Mouse (Mus musculus) liver, embryonic 14.5 days (tissue): ENCODE results near the gene Il34. TPM values are rescaled to one million over a fixed set of nuclear protein-coding genes. Genes with fewer than 3 reads are reported as not detected.

ENCODE experiments used
- ATAC-seq: fragments of 200-750 bp; cut with Nextera tagmentation; 2 replicates; pipeline ENCODE4 v1.8.0; 2017; ENCODE audit warnings: moderate number of reproducible peaks, mild to moderate bottlenecking, moderate library complexity; ENCODE audit not compliant: insufficient read depth
- DNase-seq, 3 experiments: peaks; one replicate each; pipeline ENCODE4 v3.0.0-alpha.2; 2012 to 2013; ENCODE audit warnings: low read depth in 3 of 3, low spot score in 3 of 3
- H3K27ac ChIP-seq: fragments of 300-500 bp; sonication (generic); 2 replicates; pipeline ENCODE4 v1.5.1; 2014; ENCODE audit warnings: moderate library complexity, mild to moderate bottlenecking, control low read depth, inconsistent platforms
- H3K27me3 ChIP-seq: fragments of 300-500 bp; sonication (generic); 2 replicates; pipeline ENCODE4 v1.6.1; 2014; ENCODE audit warnings: mild to moderate bottlenecking, low read length, moderate library complexity; ENCODE audit not compliant: control insufficient read depth, insufficient read depth
- H3K36me3 ChIP-seq: fragments of 300-500 bp; sonication (generic); replicated peaks from 2 replicates; pipeline ENCODE4 v1.6.1; 2014; ENCODE audit warnings: low read depth; ENCODE audit not compliant: control insufficient read depth, insufficient read depth
- H3K4me1 ChIP-seq, 2 experiments: fragments of 200-500 bp in 1 of 2; fragments of 300-500 bp in 1 of 2; sonication (generic) in 1 of 2; replicated peaks; 2 replicates each; pipeline ENCODE4 v1.6.1; 2012 to 2014; ENCODE audit warnings: antibody characterized with exemption in 1 of 2, inconsistent platforms in 1 of 2, low read length in 1 of 2; ENCODE audit not compliant: control insufficient read depth in 2 of 2, insufficient read depth in 2 of 2
- H3K4me2 ChIP-seq: fragments of 300-500 bp; sonication (generic); 2 replicates; pipeline ENCODE4 v1.6.1; 2014; ENCODE audit warnings: low read depth, mild to moderate bottlenecking, control low read depth, moderate library complexity
- H3K4me3 ChIP-seq, 2 experiments: fragments of 200-500 bp in 1 of 2; fragments of 300-500 bp in 1 of 2; sonication (generic) in 1 of 2; 2 replicates each; pipeline ENCODE4 v1.5.1; 2012 to 2014; ENCODE audit warnings: low read depth in 2 of 2, low read length in 2 of 2, mild to moderate bottlenecking in 2 of 2, control low read depth in 1 of 2, inconsistent platforms in 1 of 2, moderate library complexity in 1 of 2; ENCODE audit not compliant: insufficient read depth in 1 of 2
- H3K9ac ChIP-seq: fragments of 300-500 bp; sonication (generic); replicated peaks from 2 replicates; pipeline ENCODE4 v1.6.1; 2014; ENCODE audit warnings: mild to moderate bottlenecking, control low read depth, moderate library complexity
- H3K9me3 ChIP-seq: fragments of 300-500 bp; sonication (generic); 2 replicates; pipeline ENCODE4 v1.6.1; 2016; ENCODE audit warnings: low read length, mixed read lengths; ENCODE audit not compliant: control insufficient read depth
- CTCF ChIP-seq: IDR thresholded peaks from 2 replicates; pipeline ENCODE4 v1.5.1; 2016; ENCODE audit warnings: antibody characterized with exemption, low read depth, control low read depth
- EP300 ChIP-seq: IDR thresholded peaks from 2 replicates; pipeline ENCODE4 v1.6.1; 2016; ENCODE audit warnings: antibody characterized with exemption, low read depth
- WGBS: fragments of 180-500 bp; shearing (Covaris S2); extraction: QIAGEN DNeasy Blood & Tissue Kit; methylation state at CpG from one replicate; pipeline ENCODE4 v1.1.7; 2014; ENCODE audit not compliant: insufficient replicate concordance; 5-methylcytosine and 5-hydroxymethylcytosine counted together
- polyA plus RNA-seq, 2 experiments: library from polyadenylated mRNA; depleted of rRNA in 1 of 2; stranded (reverse) in 1 of 2; unstranded in 1 of 2; fragments of >200 nt; fragmentation: Nextera tagmentation in 1 of 2; extraction: Ambion mirVana in 1 of 2; gene quantifications; 2 replicates each; pipeline versions ENCODE4 v1.2.1 to v1.2.3; 2012 to 2014

Gene Il34
- polyA plus RNA-seq, 2 experiments, result not detected

DNA sequence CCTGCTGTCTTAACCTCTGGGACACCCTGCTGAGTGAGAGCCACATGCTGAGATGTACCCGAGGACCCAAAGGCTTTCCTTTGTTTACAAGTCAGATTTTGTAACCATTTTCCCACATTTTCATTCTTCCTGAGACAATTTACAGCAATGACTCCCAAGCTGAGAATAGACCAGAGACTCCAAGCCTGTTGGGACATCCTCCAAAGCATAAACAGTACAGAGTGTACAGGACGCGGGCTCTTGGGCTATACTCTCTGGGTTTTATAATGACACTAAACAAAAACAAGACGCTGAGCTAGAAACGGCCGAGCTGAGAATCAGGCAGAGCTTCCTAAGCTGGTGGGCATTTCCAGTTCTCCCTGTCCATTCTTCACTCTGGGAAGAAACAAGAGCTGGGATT, 31.0 kb downstream of the Il34 start:
- no peak for TF ChIP-seq CTCF
- TF ChIP-seq EP300, result no peak
- no peaks in the 10 kb centered on the region for H3K27me3 ChIP-seq
- no peak overlapping the region for H3K4me3 ChIP-seq
- H3K27ac ChIP-seq, result no peak overlapping the region
- H3K9me3 ChIP-seq, result no peaks in the 10 kb centered on the region
- DNase-seq (no peak), ATAC-seq (no peak)
- WGBS, result 70% methylated on average over 6 of the region's 6 CpGs
- H3K36me3 ChIP-seq, result no peaks in the 10 kb centered on the region
- no peaks in the 10 kb centered on the region for H3K4me1 ChIP-seq
- no peak overlapping the region for H3K4me2 ChIP-seq
- H3K9ac ChIP-seq, result no peak overlapping the region

DNA sequence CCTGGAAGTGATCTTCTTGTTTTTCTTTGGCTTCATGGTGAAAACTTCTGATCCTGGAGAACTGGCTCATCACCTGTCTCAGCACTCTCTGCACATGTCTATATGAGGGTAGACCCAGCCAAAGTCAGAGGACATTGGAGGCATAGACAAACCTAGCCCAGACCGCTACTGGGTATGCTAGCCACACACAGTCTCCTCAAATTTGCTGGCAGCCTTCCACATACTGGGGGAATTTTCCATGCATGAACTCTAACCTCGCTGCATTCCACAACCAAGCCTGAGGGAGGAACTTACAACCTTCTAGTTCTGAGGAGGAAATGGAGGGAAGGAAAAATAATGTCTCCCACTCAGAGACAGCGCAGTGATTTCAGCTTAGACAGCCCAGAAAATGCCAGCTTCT, 31.7 kb downstream of the Il34 start:
- no peak overlapping the region for H3K9ac ChIP-seq
- no peaks in the 10 kb centered on the region for H3K36me3 ChIP-seq
- no peaks in the 10 kb centered on the region for H3K9me3 ChIP-seq
- 55% methylated on average over 3 of the region's 3 CpGs for WGBS
- TF ChIP-seq EP300, result no peak
- no peak for TF ChIP-seq CTCF
- H3K4me1 ChIP-seq, result no peaks in the 10 kb centered on the region
- H3K27me3 ChIP-seq, result no peaks in the 10 kb centered on the region
- no peak overlapping the region for H3K27ac ChIP-seq
- no peak overlapping the region for H3K4me2 ChIP-seq
- no peak for DNase-seq
- no peak for ATAC-seq
- no peak overlapping the region for H3K4me3 ChIP-seq

DNA sequence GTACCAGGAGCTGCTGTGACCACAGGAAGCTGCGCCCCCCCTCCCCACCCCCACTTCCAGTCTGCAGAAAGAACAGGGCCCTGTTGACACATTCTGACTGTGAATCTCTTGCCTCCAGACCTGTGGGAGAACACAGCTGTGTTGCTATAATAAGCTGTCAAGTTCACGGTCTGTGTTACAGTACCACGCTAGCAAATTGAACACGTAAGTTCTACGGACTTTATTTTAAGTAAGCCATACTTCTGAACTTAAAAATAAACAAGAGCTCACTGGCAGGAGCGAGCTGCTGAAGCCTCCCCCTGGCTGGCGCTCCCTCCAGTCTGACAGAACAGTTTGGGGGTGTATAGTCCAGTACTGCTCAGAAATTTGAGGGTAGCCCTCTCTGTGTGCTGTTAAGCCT, 33.3 kb downstream of the Il34 start:
- Histone ChIP-seq H3K9ac (no peak overlapping the region), H3K4me2 (no peak overlapping the region), H3K27ac (no peak overlapping the region), H3K27me3 (no peaks in the 10 kb centered on the region), H3K36me3 (no peaks in the 10 kb centered on the region), H3K4me3 (no peak overlapping the region), H3K9me3 (no peaks in the 10 kb centered on the region), H3K4me1 (no peaks in the 10 kb centered on the region)
- no peak for DNase-seq
- TF ChIP-seq EP300, result no peak
- TF ChIP-seq CTCF, result no peak
- WGBS, result 44% methylated on average over 7 of the region's 7 CpGs
- ATAC-seq, result no peak

DNA sequence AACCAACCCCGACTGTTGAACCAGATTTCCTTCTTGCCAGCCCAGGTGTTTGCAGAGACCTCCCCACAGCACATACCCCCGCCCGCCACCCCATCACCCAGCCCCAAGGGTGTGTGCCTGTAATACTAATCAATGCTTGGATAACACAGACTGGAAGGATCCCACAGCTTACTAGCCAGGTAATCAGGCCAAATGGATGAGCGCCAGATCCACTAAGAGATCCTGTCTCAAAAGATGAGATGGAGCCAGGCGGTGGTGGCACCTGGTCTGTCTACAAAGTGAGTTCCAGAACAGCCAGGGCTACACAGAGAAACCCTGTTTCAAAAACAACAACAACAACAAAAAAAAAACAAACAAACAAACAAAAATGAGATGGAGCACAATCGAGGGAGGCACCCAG, 38.5 kb downstream of the Il34 start:
- no peak for TF ChIP-seq EP300
- no peak for TF ChIP-seq CTCF
- WGBS, result 68% methylated on average over 6 of the region's 6 CpGs
- no peaks in the 10 kb centered on the region for H3K9me3 ChIP-seq
- no peak overlapping the region for H3K27ac ChIP-seq
- no peaks in the 10 kb centered on the region for H3K36me3 ChIP-seq
- no peak for DNase-seq
- H3K27me3 ChIP-seq, result no peaks in the 10 kb centered on the region
- H3K4me3 ChIP-seq, result no peak overlapping the region
- ATAC-seq, result no peak
- H3K4me1 ChIP-seq, result no peaks in the 10 kb centered on the region
- no peak overlapping the region for H3K9ac ChIP-seq
- no peak overlapping the region for H3K4me2 ChIP-seq

DNA sequence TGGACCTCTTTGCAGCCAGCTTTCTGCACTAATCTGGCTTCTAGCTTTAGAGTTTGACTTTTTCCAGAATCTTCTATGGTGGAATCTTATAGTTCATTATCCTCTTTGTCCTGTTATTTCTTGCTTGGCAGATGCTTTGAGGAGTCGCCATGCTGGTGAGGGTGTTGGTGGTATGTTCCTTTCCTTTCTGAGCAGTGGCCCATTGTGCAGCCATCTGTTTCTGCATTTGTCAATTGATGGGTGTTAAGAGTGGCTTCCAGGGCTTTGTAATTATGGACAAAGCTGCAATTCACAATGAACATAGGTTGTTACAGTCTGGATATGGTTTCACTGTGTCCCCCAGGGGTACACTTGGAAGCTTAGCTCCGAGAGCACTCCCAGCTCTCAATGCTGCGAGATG, 41.1 kb downstream of the Il34 start:
- WGBS, result 55% methylated on average over 3 of the region's 3 CpGs
- no peak for DNase-seq

More for the DNA sequence above, 41.1 kb downstream of the Il34 start:
- no peak overlapping the region for H3K27ac ChIP-seq
- TF ChIP-seq EP300 (no peak), CTCF (no peak)
- H3K4me1 ChIP-seq, result no peaks in the 10 kb centered on the region
- ATAC-seq, result no peak
- H3K36me3 ChIP-seq, result no peaks in the 10 kb centered on the region
- no peaks in the 10 kb centered on the region for H3K27me3 ChIP-seq
- H3K9ac ChIP-seq, result no peak overlapping the region
- no peak overlapping the region for H3K4me3 ChIP-seq
- H3K4me2 ChIP-seq, result no peak overlapping the region
- H3K9me3 ChIP-seq, result no peaks in the 10 kb centered on the region
